Mouse (Mus musculus): ENCODE data around the gene Fos. TPM values are rescaled to one million over a fixed set of nuclear protein-coding genes. Genes with fewer than 3 reads are reported as not detected.

Fos gene
- polyA plus RNA-seq, 1 experiment = 12.1 TPM

DNA sequence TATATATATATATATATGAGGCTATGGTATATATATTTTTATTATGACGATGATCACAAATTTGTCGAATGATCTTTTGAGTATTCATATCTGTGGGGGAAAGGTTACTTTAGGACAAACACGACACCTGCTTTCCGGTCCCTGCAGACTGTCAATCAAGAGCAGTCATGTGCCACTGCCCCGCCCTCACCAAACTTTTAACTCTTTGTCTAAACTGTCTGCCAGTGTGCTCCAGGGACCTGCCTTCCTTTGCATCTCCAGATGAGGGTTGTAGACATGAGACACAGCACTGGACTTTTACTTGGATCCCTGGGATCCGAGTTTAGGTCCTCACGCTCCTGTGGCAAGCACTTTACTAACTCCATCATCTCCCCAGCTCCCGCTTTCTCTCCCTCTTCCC, 25.3 kb downstream of the Fos start:
- Histone ChIP-seq H3K4me3 (ENCODE audit: control insufficient read depth, insufficient read depth, low read length) (no peak overlapping the region), H3K36me3 (ENCODE audit: control insufficient read depth, insufficient read depth, low read length) (no peaks in the 10 kb centered on the region), H3K27ac (ENCODE audit: control insufficient read depth, insufficient read depth, low read length) (no peak overlapping the region), H3K4me1 (replicated peaks; ENCODE audit: control insufficient read depth, insufficient read depth, low read length) (peaks cover 14% of the 10 kb centered on the region), H3K27me3 (ENCODE audit: control insufficient read depth, insufficient read depth, low read length) (no peaks in the 10 kb centered on the region)
- 71% methylated on average over 8 of the region's 8 CpGs for WGBS
- TF ChIP-seq POLR2A (IDR thresholded peaks at IDR 0.05; ENCODE audit: control insufficient read depth, extremely low read depth, insufficient read depth, low read length, poor library complexity) = no peak
- TF ChIP-seq CTCF (IDR thresholded peaks at IDR 0.05; ENCODE audit: borderline replicate concordance, control insufficient read depth, extremely low read depth, insufficient read depth, low read length, poor library complexity) = no peak
- DNase-seq = no peak

GRCm38 (mm10) chr12:85502682-85503081, 29.0 kb downstream of the Fos start:
- Histone ChIP-seq H3K4me3 (ENCODE audit: control insufficient read depth, insufficient read depth, low read length) (no peak overlapping the region), H3K36me3 (ENCODE audit: control insufficient read depth, insufficient read depth, low read length) (no peaks in the 10 kb centered on the region), H3K27me3 (ENCODE audit: control insufficient read depth, insufficient read depth, low read length) (no peaks in the 10 kb centered on the region), H3K27ac (ENCODE audit: control insufficient read depth, insufficient read depth, low read length) (no peak overlapping the region), H3K4me1 (replicated peaks; ENCODE audit: control insufficient read depth, insufficient read depth, low read length) (peaks cover 10% of the 10 kb centered on the region)
- no peak for TF ChIP-seq CTCF (IDR thresholded peaks at IDR 0.05; ENCODE audit: borderline replicate concordance, control insufficient read depth, extremely low read depth, insufficient read depth, low read length, poor library complexity)
- no peak for TF ChIP-seq POLR2A (IDR thresholded peaks at IDR 0.05; ENCODE audit: control insufficient read depth, extremely low read depth, insufficient read depth, low read length, poor library complexity)
- DNase-seq = no peak
- WGBS = 96% methylated on average over 4 of the region's 4 CpGs

- H3K4me1 ChIP-seq (replicated peaks; ENCODE audit: control insufficient read depth, insufficient read depth, low read length) = no peaks in the 10 kb centered on the region
- no peaks in the 10 kb centered on the region for H3K27me3 ChIP-seq (ENCODE audit: control insufficient read depth, insufficient read depth, low read length)
- DNase-seq = peak; percentile 42
- TF ChIP-seq POLR2A (IDR thresholded peaks at IDR 0.05; ENCODE audit: control insufficient read depth, extremely low read depth, insufficient read depth, low read length, poor library complexity) (no peak), CTCF (IDR thresholded peaks at IDR 0.05; ENCODE audit: borderline replicate concordance, control insufficient read depth, extremely low read depth, insufficient read depth, low read length, poor library complexity) (no peak)
- no peak overlapping the region for H3K4me3 ChIP-seq (ENCODE audit: control insufficient read depth, insufficient read depth, low read length)
- no peaks in the 10 kb centered on the region for H3K36me3 ChIP-seq (ENCODE audit: control insufficient read depth, insufficient read depth, low read length)
- no peak overlapping the region for H3K27ac ChIP-seq (ENCODE audit: control insufficient read depth, insufficient read depth, low read length)
- WGBS = 36% methylated on average over 3 of the region's 3 CpGs
Observed at GRCm38 (mm10) chr12:85508235-85508634, 34.5 kb downstream of the Fos start.

GRCm38 (mm10) chr12:85510013-85510412, 36.3 kb downstream of the Fos start:
- Histone ChIP-seq H3K36me3 (ENCODE audit: control insufficient read depth, insufficient read depth, low read length) (no peaks in the 10 kb centered on the region), H3K27ac (ENCODE audit: control insufficient read depth, insufficient read depth, low read length) (no peak overlapping the region), H3K27me3 (ENCODE audit: control insufficient read depth, insufficient read depth, low read length) (no peaks in the 10 kb centered on the region), H3K4me3 (ENCODE audit: control insufficient read depth, insufficient read depth, low read length) (no peak overlapping the region), H3K4me1 (replicated peaks; ENCODE audit: control insufficient read depth, insufficient read depth, low read length) (peaks cover 6% of the 10 kb centered on the region)
- no peak for TF ChIP-seq CTCF (IDR thresholded peaks at IDR 0.05; ENCODE audit: borderline replicate concordance, control insufficient read depth, extremely low read depth, insufficient read depth, low read length, poor library complexity)
- TF ChIP-seq POLR2A (IDR thresholded peaks at IDR 0.05; ENCODE audit: control insufficient read depth, extremely low read depth, insufficient read depth, low read length, poor library complexity) = no peak
- 93% methylated on average over 2 of the region's 2 CpGs for WGBS
- no peak for DNase-seq

GRCm38 (mm10) chr12:85513789-85514447, 40.2 kb downstream of the Fos start:
- Histone ChIP-seq H3K4me3 (ENCODE audit: control insufficient read depth, insufficient read depth, low read length) (no peak overlapping the region), H3K4me1 (replicated peaks; ENCODE audit: control insufficient read depth, insufficient read depth, low read length) (peaks cover 6% of the 10 kb centered on the region), H3K27ac (ENCODE audit: control insufficient read depth, insufficient read depth, low read length) (no peak overlapping the region), H3K36me3 (ENCODE audit: control insufficient read depth, insufficient read depth, low read length) (no peaks in the 10 kb centered on the region), H3K27me3 (ENCODE audit: control insufficient read depth, insufficient read depth, low read length) (no peaks in the 10 kb centered on the region)
- no peak for DNase-seq
- WGBS = 53% methylated on average over 6 of the region's 6 CpGs
- TF ChIP-seq POLR2A (IDR thresholded peaks at IDR 0.05; ENCODE audit: control insufficient read depth, extremely low read depth, insufficient read depth, low read length, poor library complexity) (no peak), CTCF (IDR thresholded peaks at IDR 0.05; ENCODE audit: borderline replicate concordance, control insufficient read depth, extremely low read depth, insufficient read depth, low read length, poor library complexity) (no peak)

GRCm38 (mm10) chr12:85514958-85515357, 41.3 kb downstream of the Fos start:
- 95% methylated on average over 5 of the region's 5 CpGs for WGBS
- no peak for TF ChIP-seq CTCF (IDR thresholded peaks at IDR 0.05; ENCODE audit: borderline replicate concordance, control insufficient read depth, extremely low read depth, insufficient read depth, low read length, poor library complexity)
- TF ChIP-seq POLR2A (IDR thresholded peaks at IDR 0.05; ENCODE audit: control insufficient read depth, extremely low read depth, insufficient read depth, low read length, poor library complexity) = no peak
- peaks cover 6% of the 10 kb centered on the region for H3K4me1 ChIP-seq (replicated peaks; ENCODE audit: control insufficient read depth, insufficient read depth, low read length)
- no peak overlapping the region for H3K27ac ChIP-seq (ENCODE audit: control insufficient read depth, insufficient read depth, low read length)
- no peaks in the 10 kb centered on the region for H3K36me3 ChIP-seq (ENCODE audit: control insufficient read depth, insufficient read depth, low read length)
- H3K4me3 ChIP-seq (ENCODE audit: control insufficient read depth, insufficient read depth, low read length) = no peak overlapping the region
- DNase-seq = no peak
- no peaks in the 10 kb centered on the region for H3K27me3 ChIP-seq (ENCODE audit: control insufficient read depth, insufficient read depth, low read length)

GRCm38 (mm10) chr12:85515865-85516264, 42.2 kb downstream of the Fos start:
- no peak for TF ChIP-seq CTCF (IDR thresholded peaks at IDR 0.05; ENCODE audit: borderline replicate concordance, control insufficient read depth, extremely low read depth, insufficient read depth, low read length, poor library complexity)
- TF ChIP-seq POLR2A (IDR thresholded peaks at IDR 0.05; ENCODE audit: control insufficient read depth, extremely low read depth, insufficient read depth, low read length, poor library complexity) = no peak
- 92% methylated on average over 3 of the region's 3 CpGs for WGBS
- H3K27ac ChIP-seq (ENCODE audit: control insufficient read depth, insufficient read depth, low read length) = no peak overlapping the region
- no peaks in the 10 kb centered on the region for H3K27me3 ChIP-seq (ENCODE audit: control insufficient read depth, insufficient read depth, low read length)
- H3K4me3 ChIP-seq (ENCODE audit: control insufficient read depth, insufficient read depth, low read length) = no peak overlapping the region
- H3K36me3 ChIP-seq (ENCODE audit: control insufficient read depth, insufficient read depth, low read length) = no peaks in the 10 kb centered on the region
- peaks cover 6% of the 10 kb centered on the region for H3K4me1 ChIP-seq (replicated peaks; ENCODE audit: control insufficient read depth, insufficient read depth, low read length)
- DNase-seq = no peak
